24 mouse cellular contexts compared by ENCODE assay signal in the genomic region with DNA sequence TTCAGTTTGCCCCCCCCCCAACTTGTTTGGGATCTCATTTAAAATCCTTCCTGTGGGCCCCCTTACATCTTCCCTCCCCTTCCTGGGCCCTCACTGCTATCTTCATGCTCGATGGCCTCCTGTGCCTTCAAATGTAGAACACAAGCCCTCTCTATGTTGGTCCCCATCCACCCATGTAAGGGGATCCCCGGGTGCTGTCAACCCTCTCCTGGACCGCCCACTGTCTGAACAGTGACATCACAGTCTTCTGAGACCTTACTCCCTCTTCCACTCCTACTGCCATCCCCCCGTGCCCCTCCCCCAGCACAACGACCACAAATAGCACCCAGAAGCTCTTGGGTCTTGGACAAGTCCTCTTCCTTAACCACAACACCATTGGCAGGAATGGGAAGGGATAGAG. TPM values are rescaled to one million over a fixed set of nuclear protein-coding genes. Genes with fewer than 3 reads are reported as not detected.
DNase-seq lines count a peak whose midpoint lies in the region; ATAC-seq lines count a peak whose summit lies in the region.
"Had no signal": no experiment of that assay in that cellular context is flagged by ENCODE, and none has a peak within 500 bp of the region (broad histone marks: within the 10 kb centered on the region; RNA-seq: fewer than 3 reads in every experiment).

No protein-coding gene starts in this region.

- peak; percentile 79 for DNase-seq in heart, adult 11 months
- DNase-seq in heart, adult 8-10 months (ENCODE audit: low spot score): no peak
- DNase-seq in liver, embryonic 11.5 days (ENCODE audit: low spot score): peak; percentile 15
- DNase-seq in testis, postnatal 10 days (ENCODE audit: low spot score): peak; percentile 37
- DNase-seq in testis, postnatal 14 days (ENCODE audit: low spot score): no peak
- DNase-seq: adrenal gland, adult 8-10 months; adrenal gland, postnatal 14 days; adrenal gland, postnatal 36 days; B cell, adult 2 months; cerebellum, adult 11-12 months; cerebellum, adult 2 months; cerebellum, adult 9-10 months; cerebellum, postnatal 10 days; cerebellum, postnatal 25 days had no signal

- H3K27me3 ChIP-seq in liver, embryonic 11.5 days (replicated peaks; ENCODE audit: control insufficient read depth, insufficient read depth, low read length): no peaks in the 10 kb centered on the region
- H3K27me3 ChIP-seq in liver, embryonic 12.5 days (replicated peaks): no peaks in the 10 kb centered on the region
- H3K27me3 ChIP-seq: embryonic facial prominence, embryonic 12.5 days; forebrain, embryonic 15.5 days had no signal

- no peak overlapping the region for H3K4me3 ChIP-seq in liver, embryonic 11.5 days (ENCODE audit: low read depth, low read length)
- H3K4me3 ChIP-seq in liver, embryonic 12.5 days: no peak overlapping the region
- H3K4me3 ChIP-seq: embryonic facial prominence, embryonic 10.5 days; embryonic facial prominence, embryonic 12.5 days; forebrain, embryonic 13.5 days; forebrain, embryonic 15.5 days had no signal

- no peak overlapping the region for H3K4me2 ChIP-seq in liver, embryonic 11.5 days
- H3K4me2 ChIP-seq in liver, embryonic 12.5 days: no peak overlapping the region
- H3K4me2 ChIP-seq: embryonic facial prominence, embryonic 12.5 days; forebrain, embryonic 13.5 days; forebrain, embryonic 15.5 days had no signal

- 76% methylated on average over 5 of the region's 5 CpGs for WGBS in liver, embryonic 11.5 days
- 57% methylated on average over 5 of the region's 5 CpGs for WGBS in liver, embryonic 12.5 days (ENCODE audit: insufficient replicate concordance)

- H3K36me3 ChIP-seq in liver, embryonic 11.5 days (ENCODE audit: control insufficient read depth, insufficient read depth, low read length): no peaks in the 10 kb centered on the region
- H3K36me3 ChIP-seq in liver, embryonic 12.5 days: no peaks in the 10 kb centered on the region
- H3K36me3 ChIP-seq: embryonic facial prominence, embryonic 10.5 days; embryonic facial prominence, embryonic 12.5 days; forebrain, embryonic 15.5 days; G1E had no signal

- H3K4me1 ChIP-seq in liver, embryonic 11.5 days (replicated peaks; ENCODE audit: control insufficient read depth, insufficient read depth, low read length): no peaks in the 10 kb centered on the region
- no peaks in the 10 kb centered on the region for H3K4me1 ChIP-seq in liver, embryonic 12.5 days
- H3K4me1 ChIP-seq: embryonic facial prominence, embryonic 12.5 days had no signal

- H3K9me3 ChIP-seq in liver, embryonic 11.5 days (ENCODE audit: control insufficient read depth, low read length): no peaks in the 10 kb centered on the region
- no peaks in the 10 kb centered on the region for H3K9me3 ChIP-seq in liver, embryonic 12.5 days (replicated peaks)
- H3K9me3 ChIP-seq: embryonic facial prominence, embryonic 10.5 days; embryonic facial prominence, embryonic 12.5 days; forebrain, embryonic 13.5 days; forebrain, embryonic 15.5 days; G1E had no signal

- H3K27ac ChIP-seq in liver, embryonic 11.5 days (ENCODE audit: low read depth, low read length): no peak overlapping the region
- no peak overlapping the region for H3K27ac ChIP-seq in liver, embryonic 12.5 days
- H3K27ac ChIP-seq: embryonic facial prominence, embryonic 10.5 days; embryonic facial prominence, embryonic 12.5 days; forebrain, embryonic 13.5 days; forebrain, embryonic 15.5 days had no signal

- H3K9ac ChIP-seq in liver, embryonic 11.5 days (ENCODE audit: low read depth, low read length): no peak overlapping the region
- H3K9ac ChIP-seq in liver, embryonic 12.5 days: no peak overlapping the region
- H3K9ac ChIP-seq: embryonic facial prominence, embryonic 12.5 days; forebrain, embryonic 13.5 days; forebrain, embryonic 15.5 days had no signal

- no peak for ATAC-seq in liver, embryonic 11.5 days (replicated peaks; ENCODE audit: low FRiP score)
- no peak for ATAC-seq in liver, embryonic 12.5 days
- ATAC-seq: activated CD4-positive, CD25-positive, alpha-beta regulatory T cell, adult 4 months; CD4-positive, CD25-positive, alpha-beta regulatory T cell, adult 4 months; forebrain, embryonic 13.5 days; forebrain, embryonic 15.5 days; Patski had no signal

RNA-seq across cellular contexts. Expression of a gene that starts 56.6 kb away (rescaled TPM):
- total RNA-seq in heart, adult 8-10 months (2022): 1 to 10 TPM in 3 of 4 experiments, under 1 TPM in 1; 1.00 to 1.8 (median 1.2) TPM
- 4.5 and 5.8 TPM in 2 replicates for polyA plus RNA-seq in liver, embryonic 11.5 days (2014; fragmentation: Nextera tagmentation; extraction: Ambion mirVana)
- 0.87 and 1.0 TPM in 2 replicates for polyA plus RNA-seq in liver, embryonic 12.5 days (2016; fragmentation: Nextera tagmentation; extraction: Ambion mirVana)
- total RNA-seq: CH12.LX had no signal
- polyA plus RNA-seq: activated CD4-positive, CD25-positive, alpha-beta regulatory T cell, adult 4 months; CD4-positive, CD25-positive, alpha-beta regulatory T cell, adult 4 months; G1E had no signal

Comparison
In these comparisons a context has a peak if more than half of its experiments do, and no peak if none do; other contexts are left out.
1. DNase-seq: peak in heart, adult 11 months (single experiment), liver, embryonic 11.5 days (single experiment) and testis, postnatal 10 days (single experiment); none in heart, adult 8-10 months (single experiment) and testis, postnatal 14 days (single experiment).